Comparison of ENCODE assay signal across 22 mouse cellular contexts in genomic region chr7:44334139-44334538, GRCm38 (mm10). TPM values are rescaled to one million over a fixed set of nuclear protein-coding genes. Genes with fewer than 3 reads are reported as not detected.
DNase-seq lines count a peak whose midpoint lies in the region; TF ChIP-seq lines count a peak whose summit lies in the region.
"Had no signal": no experiment of that assay in that cellular context is flagged by ENCODE, and none has a peak within 500 bp of the region (broad histone marks: within the 10 kb centered on the region; RNA-seq: fewer than 3 reads in every experiment).

No protein-coding gene starts in this region.

- intact Hi-C loops in left cerebral cortex, adult 2 months (cut with DNase I) = no loop called here

- DNase-seq in cerebellum, adult 11-12 months = peak; percentile 46
- no peak for DNase-seq in cerebellum, adult 18-20 months
- no peak for DNase-seq in layer of hippocampus, adult 2 months (ENCODE audit: low spot score in 2 of 2)
- no peak for DNase-seq in layer of hippocampus, postnatal 14 days (ENCODE audit: low spot score in 2 of 2)
- DNase-seq in left cerebral cortex, adult 2 months (ENCODE audit: extremely low spot score in 1 of 2, low spot score in 2 of 2) = no peak
- no peak for DNase-seq in left cerebral cortex, adult 8-10 months (ENCODE audit: low spot score in 2 of 2)
- DNase-seq: adrenal gland, adult 8-10 months; adrenal gland, postnatal 14 days; adrenal gland, postnatal 36 days; B cell, adult 2 months; cerebellum, adult 8-10 months; cerebellum, postnatal 10 days; embryo, embryonic 11 days had no signal

- peak overlapping the region; percentile 36; the same call in 1 of the 2 replicates for H3K27ac ChIP-seq in layer of hippocampus, adult 2 months
- H3K27ac ChIP-seq in left cerebral cortex, adult 2 months = peak overlapping the region; percentile 40
- no peak overlapping the region for H3K27ac ChIP-seq in cortical plate, adult 2 months (ENCODE audit: insufficient read depth, low read length)
- H3K27ac ChIP-seq: embryonic facial prominence, embryonic 13.5 days; embryonic facial prominence, embryonic 15.5 days; forebrain, embryonic 10.5 days; forebrain, embryonic 12.5 days had no signal

- peak; percentile 32; the same call in 1 of the 2 replicates for TF ChIP-seq POLR2A in cortical plate, adult 2 months (IDR thresholded peaks at IDR 0.05; ENCODE audit: extremely low read depth, insufficient read depth, low read length)

- TF ChIP-seq CTCF in layer of hippocampus, adult 2 months (conservative IDR thresholded peaks at IDR 0.05) = no peak
- TF ChIP-seq CTCF in left cerebral cortex, adult 2 months (IDR thresholded peaks at IDR 0.05) = no peak
- no peak for TF ChIP-seq CTCF in cortical plate, adult 2 months (IDR thresholded peaks at IDR 0.05; ENCODE audit: extremely low read depth, insufficient read depth, low read length)

- H3K4me1 ChIP-seq in cortical plate, adult 2 months (ENCODE audit: control insufficient read depth, insufficient read depth, low read length) = peaks cover under 1% of the 10 kb centered on the region; the same call in 1 of the 2 replicates

- H3K4me3 ChIP-seq in layer of hippocampus, adult 2 months = no peak overlapping the region
- no peak overlapping the region for H3K4me3 ChIP-seq in left cerebral cortex, adult 2 months
- H3K4me3 ChIP-seq in cortical plate, adult 2 months (ENCODE audit: insufficient read depth, low read length) = no peak overlapping the region
- H3K4me3 ChIP-seq: embryonic facial prominence, embryonic 13.5 days; embryonic facial prominence, embryonic 15.5 days; erythroblast, embryonic 14.5 days; forebrain, embryonic 10.5 days; forebrain, embryonic 12.5 days had no signal

RNA-seq across cellular contexts. Expression of gene Shank1, which starts 24.1 kb away (rescaled TPM):
- 100 to 1,000 TPM; 647 to 698 TPM for total RNA-seq in layer of hippocampus, adult 2 months (2021)
- 100 to 1,000 TPM; 566 to 582 TPM for total RNA-seq in layer of hippocampus, postnatal 14 days (2021)
- total RNA-seq in left cerebral cortex, adult 2 months (2021) = 100 to 1,000 TPM; 637 to 705 TPM
- 100 to 1,000 TPM; 509 to 568 (median 540) TPM for total RNA-seq in left cerebral cortex, adult 8-10 months (2022)
- polyA plus RNA-seq in cortical plate, adult 2 months (2012; rRNA removed) = 106 and 113 TPM in 2 replicates
- polyA plus RNA-seq: activated CD4-positive, CD25-positive, alpha-beta regulatory T cell, adult 4 months had no signal

RNA-seq across cellular contexts. Expression of gene Clec11a, which starts 27.4 kb away (rescaled TPM):
- 1 to 10 TPM; 3.0 to 3.5 TPM for total RNA-seq in layer of hippocampus, adult 2 months (2021)
- total RNA-seq in layer of hippocampus, postnatal 14 days (2021) = 1 to 10 TPM; 2.5 to 2.8 TPM
- total RNA-seq in left cerebral cortex, adult 2 months (2021) = 1 to 10 TPM; 4.3 TPM
- total RNA-seq in left cerebral cortex, adult 8-10 months (2022) = 1 to 10 TPM; 2.6 to 3.7 (median 3.1) TPM
- polyA plus RNA-seq in cortical plate, adult 2 months (2012; rRNA removed) = 5.4 and 5.6 TPM in 2 replicates

RNA-seq across cellular contexts. Expression of gene Syt3, which starts 49.8 kb away (rescaled TPM):
- total RNA-seq in layer of hippocampus, adult 2 months (2021) = 10 to 100 TPM; 89.4 to 95.9 TPM
- total RNA-seq in layer of hippocampus, postnatal 14 days (2021) = 10 to 100 TPM; 95.5 to 98.4 TPM
- 10 to 100 TPM; 59.5 to 63.7 TPM for total RNA-seq in left cerebral cortex, adult 2 months (2021)
- 10 to 100 TPM; 64.0 to 74.2 (median 69.8) TPM for total RNA-seq in left cerebral cortex, adult 8-10 months (2022)
- 70.2 and 74.0 TPM in 2 replicates for polyA plus RNA-seq in cortical plate, adult 2 months (2012; rRNA removed)
- total RNA-seq: G1E had no signal
- polyA plus RNA-seq: activated CD4-positive, CD25-positive, alpha-beta regulatory T cell, adult 4 months; CD4-positive, CD25-positive, alpha-beta regulatory T cell, adult 4 months; erythroblast, embryonic 14.5 days had no signal

RNA-seq across cellular contexts. Expression of gene 1700008O03Rik, which starts 51.5 kb away (rescaled TPM):
- 1 to 10 TPM; 3.0 to 3.3 TPM for total RNA-seq in layer of hippocampus, adult 2 months (2021)
- total RNA-seq in layer of hippocampus, postnatal 14 days (2021) = 1 to 10 TPM; 2.3 TPM
- 1 to 10 TPM; 1.5 to 2.7 TPM for total RNA-seq in left cerebral cortex, adult 2 months (2021)
- 1 to 10 TPM; 1.5 to 2.8 (median 2.2) TPM for total RNA-seq in left cerebral cortex, adult 8-10 months (2022)
- polyA plus RNA-seq in cortical plate, adult 2 months (2012; rRNA removed) = 3.7 and 4.3 TPM in 2 replicates
- polyA plus RNA-seq: CD4-positive, CD25-positive, alpha-beta regulatory T cell, adult 4 months had no signal
